Mouse (Mus musculus) CD4-positive, CD25-positive, alpha-beta regulatory T cell, adult 2 months (primary cell): ENCODE results near the gene Fads3.

ENCODE experiments used
- DNase-seq: peaks from one replicate; pipeline ENCODE4 v3.0.0-alpha.2; 2012; ENCODE audit warnings: low read depth, low spot score

Gene Fads3

GRCm38 (mm10) chr19:10041388-10042148 is at the start of gene Fads3:
Gene Fads3, plus strand, starts transcription at chr19:10041569.
- peak; percentile 21 for DNase-seq

- DNase-seq, result no peak
Observed at GRCm38 (mm10) chr19:9992011-9992958, 49.1 kb upstream of the Fads3 start.

- peak; percentile 83 for DNase-seq
Observed at GRCm38 (mm10) chr19:9993036-9993656, 48.2 kb upstream of the Fads3 start.

DNA sequence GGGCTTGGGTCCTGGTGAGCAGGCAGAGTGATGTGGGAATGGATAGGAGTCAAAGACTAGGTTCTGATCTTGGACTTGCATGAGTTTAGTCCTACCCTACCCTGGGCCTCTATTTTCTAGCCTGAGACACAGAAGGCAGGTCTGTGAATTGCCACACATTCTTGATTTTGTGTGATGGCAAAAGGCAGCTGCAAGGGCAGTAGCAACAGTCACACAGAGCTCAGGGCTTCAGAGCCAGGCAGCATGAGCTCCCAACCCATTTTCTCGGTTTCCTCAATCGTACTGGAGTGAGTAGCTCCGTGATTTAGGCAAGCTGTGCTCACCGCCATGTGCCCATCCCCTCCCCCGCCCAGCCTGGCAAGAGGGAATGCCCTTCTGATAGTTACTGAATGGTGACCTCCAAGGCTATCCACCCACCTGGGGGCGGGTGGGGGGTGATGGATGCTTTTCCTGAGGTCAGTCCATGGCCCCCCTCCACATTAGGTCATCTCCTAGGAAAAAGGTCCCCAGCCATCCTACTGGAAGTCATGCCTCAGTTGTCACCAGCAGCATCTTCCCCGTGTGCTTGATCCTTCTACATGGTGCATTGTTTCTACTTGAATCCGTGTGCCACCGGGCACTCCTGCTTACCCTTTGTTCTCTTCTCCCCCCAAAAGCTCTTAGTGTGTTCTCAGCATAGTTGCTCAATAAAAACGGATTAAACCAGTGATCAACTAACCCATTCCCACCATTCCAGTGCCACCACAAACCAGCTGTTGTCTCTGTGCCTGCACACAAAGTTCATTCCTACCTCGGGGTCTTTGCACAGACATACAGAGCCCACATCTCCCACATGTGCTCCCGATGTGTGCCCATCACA is 43.9 kb upstream of the Fads3 start:
- no peak for DNase-seq

- DNase-seq, result no peak
Observed at GRCm38 (mm10) chr19:9998063-9998416, 43.3 kb upstream of the Fads3 start.

- no peak for DNase-seq
Observed at GRCm38 (mm10) chr19:9998736-9999486, 42.5 kb upstream of the Fads3 start.

GRCm38 (mm10) chr19:10000330-10000729 is 41.0 kb upstream of the Fads3 start:
- peak; percentile 39 for DNase-seq

GRCm38 (mm10) chr19:10001206-10001969 is 40.0 kb upstream of the Fads3 start, which contains the start of the genes Best1 and Rab3il1:
Gene Best1, minus strand, starts transcription at chr19:10001633.
Gene Rab3il1, plus strand, starts transcription at chr19:10001669.
- DNase-seq, result no peak

DNA sequence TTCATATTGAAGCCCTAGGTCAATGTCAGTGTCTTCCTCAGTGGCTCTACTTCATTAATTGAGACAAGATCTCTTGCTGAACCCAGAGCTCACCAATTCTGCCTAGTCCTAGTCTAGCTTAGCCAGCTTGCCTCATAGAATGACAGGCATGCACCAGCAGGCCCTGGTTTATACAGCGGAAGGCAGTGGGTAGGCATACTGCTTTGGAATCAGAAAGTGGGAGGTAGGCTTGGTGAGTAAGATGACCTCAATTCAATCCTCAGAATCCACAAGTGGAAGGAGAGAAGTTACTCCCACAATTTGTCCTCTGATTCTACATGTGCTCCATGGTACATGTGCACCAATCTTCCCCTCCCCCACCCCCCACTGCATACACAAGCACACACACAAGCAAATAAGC is 37.7 kb upstream of the Fads3 start:
- DNase-seq, result no peak

DNA sequence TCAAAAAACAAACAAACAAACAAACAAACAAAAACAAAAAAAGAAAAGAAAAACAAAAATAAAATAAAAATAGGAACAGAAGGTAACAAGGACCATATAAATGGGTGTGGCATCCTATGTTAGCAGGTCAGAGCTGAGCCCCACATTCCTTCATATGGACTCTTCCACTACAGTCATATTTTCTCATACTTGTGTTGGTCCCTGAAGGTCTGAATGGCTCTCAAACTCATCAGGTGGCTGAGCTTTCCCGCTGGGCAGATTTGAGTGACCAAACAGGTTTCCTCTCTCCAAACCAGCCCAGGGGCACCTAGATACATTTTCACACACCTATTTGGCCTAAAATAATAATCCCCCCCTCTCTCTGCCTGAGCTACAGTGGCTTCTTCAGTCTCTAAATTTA is 30.0 kb upstream of the Fads3 start:
- no peak for DNase-seq

GRCm38 (mm10) chr19:10012827-10013278 is 28.5 kb upstream of the Fads3 start:
- DNase-seq, result no peak

GRCm38 (mm10) chr19:10013348-10013747 is 28.0 kb upstream of the Fads3 start:
- DNase-seq, result no peak

DNA sequence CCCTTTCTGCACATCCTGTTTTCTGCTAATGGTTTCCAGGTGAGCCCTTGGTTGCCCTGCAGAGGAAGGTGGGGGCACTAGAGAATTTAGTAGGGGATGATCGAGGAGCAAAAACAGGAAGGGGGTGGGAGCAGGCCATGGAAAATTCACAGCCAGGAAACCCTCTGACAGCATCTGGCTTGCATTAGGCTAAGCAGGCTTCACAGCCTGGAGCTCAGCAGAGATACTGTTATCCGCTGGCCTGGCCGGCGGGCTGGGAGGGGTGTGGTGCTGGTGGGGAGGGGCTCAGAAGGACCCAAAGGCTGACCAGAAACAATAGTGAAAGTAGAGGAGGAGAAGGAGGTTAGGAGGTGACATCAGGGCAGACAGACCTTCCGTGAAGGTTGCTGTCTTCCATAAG is 27.5 kb upstream of the Fads3 start:
- no peak for DNase-seq

GRCm38 (mm10) chr19:10014824-10015223 is 26.5 kb upstream of the Fads3 start:
- no peak for DNase-seq

GRCm38 (mm10) chr19:10015442-10015841 is 25.9 kb upstream of the Fads3 start:
- DNase-seq, result no peak

DNA sequence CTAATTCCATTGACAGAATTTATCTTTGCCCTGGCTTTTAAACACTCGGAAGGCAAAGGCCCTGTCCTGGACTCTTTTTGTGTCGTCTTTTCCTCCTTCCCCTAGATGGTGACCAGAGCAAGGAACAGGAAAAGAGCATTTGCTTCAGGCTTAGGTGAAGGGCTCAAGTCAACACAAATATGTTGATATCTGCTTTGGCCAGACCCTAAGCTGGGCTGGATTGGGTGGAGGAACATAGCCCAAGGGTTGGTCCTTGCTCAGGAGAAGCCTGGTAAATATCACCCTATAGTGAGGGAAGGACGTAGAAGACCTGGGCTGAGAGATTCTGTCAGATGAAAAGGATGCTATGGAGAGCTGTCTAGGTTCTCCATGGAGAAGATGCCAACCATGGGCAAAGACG is 25.2 kb upstream of the Fads3 start:
- DNase-seq, result no peak

GRCm38 (mm10) chr19:10017637-10018526 is 23.5 kb upstream of the Fads3 start:
- DNase-seq, result peak; percentile 52

- no peak for DNase-seq
Observed at GRCm38 (mm10) chr19:10018527-10018818, 22.9 kb upstream of the Fads3 start.
